Mouse (Mus musculus): ENCODE measurements around the gene Dnaaf2. TPM values are rescaled to one million over a fixed set of nuclear protein-coding genes. Genes with fewer than 3 reads are reported as not detected.

Dnaaf2 gene
- total and polyA plus RNA-seq, 3 experiments: 0.50 to 0.94 (median 0.80) TPM

GRCm38 (mm10) chr12:69147166-69147735 is 51.0 kb downstream of the Dnaaf2 start:
- Histone ChIP-seq H3K27ac (peak overlapping the region; percentile 43), H3K27me3 (ENCODE audit: control insufficient read depth, insufficient read depth, low read length) (no peaks in the 10 kb centered on the region), H3K4me3 (no peak overlapping the region), H3K36me3 (ENCODE audit: control insufficient read depth, insufficient read depth, low read length) (no peaks in the 10 kb centered on the region), H3K79me2 (replicated peaks; ENCODE audit: control insufficient read depth, insufficient read depth, low read length) (no peaks in the 10 kb centered on the region), H3K4me1 (ENCODE audit: control insufficient read depth, insufficient read depth, low read length) (no peaks in the 10 kb centered on the region), H3K9ac (ENCODE audit: low read depth, low read length) (no peak overlapping the region)
- peak in 1 of 2 experiments; percentile 21 for DNase-seq
- no peak for TF ChIP-seq EP300 (IDR thresholded peaks at IDR 0.05; ENCODE audit: insufficient read depth, low read depth, low read length)
- no peak for TF ChIP-seq CTCF (IDR thresholded peaks at IDR 0.05)
- no peak for TF ChIP-seq POLR2A (IDR thresholded peaks at IDR 0.05; ENCODE audit: insufficient read depth, low read depth, low read length)
- 65% methylated on average over 5 of the region's 5 CpGs for WGBS
- intact Hi-C loops (cut with DNase I): no loop called here

GRCm38 (mm10) chr12:69143460-69143859 is 54.8 kb downstream of the Dnaaf2 start:
- Histone ChIP-seq H3K27me3 (ENCODE audit: control insufficient read depth, insufficient read depth, low read length) (no peaks in the 10 kb centered on the region), H3K4me3 (no peak overlapping the region), H3K79me2 (replicated peaks; ENCODE audit: control insufficient read depth, insufficient read depth, low read length) (no peaks in the 10 kb centered on the region), H3K9ac (ENCODE audit: low read depth, low read length) (no peak overlapping the region), H3K27ac (no peak overlapping the region), H3K4me1 (ENCODE audit: control insufficient read depth, insufficient read depth, low read length) (no peaks in the 10 kb centered on the region), H3K36me3 (ENCODE audit: control insufficient read depth, insufficient read depth, low read length) (no peaks in the 10 kb centered on the region)
- 90% methylated on average over 6 of the region's 6 CpGs for WGBS
- TF ChIP-seq EP300 (IDR thresholded peaks at IDR 0.05; ENCODE audit: insufficient read depth, low read depth, low read length): no peak
- no peak for TF ChIP-seq POLR2A (IDR thresholded peaks at IDR 0.05; ENCODE audit: insufficient read depth, low read depth, low read length)
- TF ChIP-seq CTCF (IDR thresholded peaks at IDR 0.05): no peak
- no peak for DNase-seq
- intact Hi-C loops (cut with DNase I): no loop called here

- Histone ChIP-seq H3K9ac (ENCODE audit: low read depth, low read length) (no peak overlapping the region), H3K27me3 (ENCODE audit: control insufficient read depth, insufficient read depth, low read length) (no peaks in the 10 kb centered on the region), H3K27ac (no peak overlapping the region), H3K36me3 (ENCODE audit: control insufficient read depth, insufficient read depth, low read length) (no peaks in the 10 kb centered on the region), H3K4me3 (no peak overlapping the region), H3K79me2 (replicated peaks; ENCODE audit: control insufficient read depth, insufficient read depth, low read length) (no peaks in the 10 kb centered on the region), H3K4me1 (ENCODE audit: control insufficient read depth, insufficient read depth, low read length) (no peaks in the 10 kb centered on the region)
- DNase-seq: no peak
- WGBS: 79% methylated on average over 7 of the region's 7 CpGs
- no peak for TF ChIP-seq EP300 (IDR thresholded peaks at IDR 0.05; ENCODE audit: insufficient read depth, low read depth, low read length)
- no peak for TF ChIP-seq CTCF (IDR thresholded peaks at IDR 0.05)
- TF ChIP-seq POLR2A (IDR thresholded peaks at IDR 0.05; ENCODE audit: insufficient read depth, low read depth, low read length): no peak
- intact Hi-C loops (cut with DNase I): no loop called here
These were observed 58.4 kb downstream of the Dnaaf2 start for GRCm38 (mm10) chr12:69139841-69140240.

GRCm38 (mm10) chr12:69139201-69139600 is 59.0 kb downstream of the Dnaaf2 start:
- intact Hi-C loops (cut with DNase I): no loop called here
- TF ChIP-seq POLR2A (IDR thresholded peaks at IDR 0.05; ENCODE audit: insufficient read depth, low read depth, low read length) (no peak), CTCF (IDR thresholded peaks at IDR 0.05) (no peak), EP300 (IDR thresholded peaks at IDR 0.05; ENCODE audit: insufficient read depth, low read depth, low read length) (no peak)

More at GRCm38 (mm10) chr12:69139201-69139600, 59.0 kb downstream of the Dnaaf2 start:
- Histone ChIP-seq H3K36me3 (ENCODE audit: control insufficient read depth, insufficient read depth, low read length) (no peaks in the 10 kb centered on the region), H3K27me3 (ENCODE audit: control insufficient read depth, insufficient read depth, low read length) (no peaks in the 10 kb centered on the region), H3K4me3 (no peak overlapping the region), H3K4me1 (ENCODE audit: control insufficient read depth, insufficient read depth, low read length) (no peaks in the 10 kb centered on the region), H3K79me2 (replicated peaks; ENCODE audit: control insufficient read depth, insufficient read depth, low read length) (no peaks in the 10 kb centered on the region), H3K9ac (ENCODE audit: low read depth, low read length) (no peak overlapping the region), H3K27ac (no peak overlapping the region)
- 86% methylated on average over 3 of the region's 3 CpGs for WGBS
- no peak for DNase-seq

Small RNA genes within 50 kb of the gene (microRNA-seq; reads per million reads assigned to microRNA genes)
- gene Gm47287 (0 reads per million in 2 experiments), gene Gm47295 (0.39 to 1.1 reads per million in 2 experiments)

Other genes starting within 250 kb of the Dnaaf2 start
- 1,000 to 10,000 TPM; 1,353 to 1,535 TPM for gene Rps29, start 39.2 kb downstream of the Dnaaf2 start, total RNA-seq (2021)
- 945 and 1,207 TPM in 2 replicates for gene Rps29, start 39.2 kb downstream of the Dnaaf2 start, polyA plus RNA-seq (2012; rRNA removed)
- gene Lrr1, start 29.6 kb downstream of the Dnaaf2 start, total RNA-seq (2021): not detected
- gene Lrr1, start 29.6 kb downstream of the Dnaaf2 start, polyA plus RNA-seq (2012; rRNA removed): not detected in 2 replicates
- gene Rpl36al, start 14.3 kb downstream of the Dnaaf2 start, total RNA-seq (2021): 100 to 1,000 TPM; 196 to 230 TPM
- gene Rpl36al, start 14.3 kb downstream of the Dnaaf2 start, polyA plus RNA-seq (2012; rRNA removed): 91.2 and 92.2 TPM in 2 replicates
- 10 to 100 TPM; 18.9 to 19.2 TPM for gene Mgat2, start 14.3 kb downstream of the Dnaaf2 start, total RNA-seq (2021)
- gene Mgat2, start 14.3 kb downstream of the Dnaaf2 start, polyA plus RNA-seq (2012; rRNA removed): 6.5 and 10.6 TPM in 2 replicates
- 1 to 10 TPM; 2.2 to 3.1 TPM for gene Gm49383, start 1.3 kb downstream of the Dnaaf2 start, total RNA-seq (2021)
- gene Gm49383, start 1.3 kb downstream of the Dnaaf2 start, polyA plus RNA-seq (2012; rRNA removed): 1.00 and 2.1 TPM in 2 replicates
- 1 to 10 TPM; 1.7 to 1.8 TPM for gene Gm49384, start 5.8 kb upstream of the Dnaaf2 start, total RNA-seq (2021)
- gene Gm49384, start 5.8 kb upstream of the Dnaaf2 start, polyA plus RNA-seq (2012; rRNA removed): not detected in 2 replicates
- under 1 TPM; 0.27 to 0.63 TPM for gene Pole2, start 29.8 kb upstream of the Dnaaf2 start, total RNA-seq (2021)
- 1.00 and 1.4 TPM in 2 replicates for gene Pole2, start 29.8 kb upstream of the Dnaaf2 start, polyA plus RNA-seq (2012; rRNA removed)
- 10 to 100 TPM; 34.6 to 38.7 TPM for gene Klhdc1, start 42.7 kb upstream of the Dnaaf2 start, total RNA-seq (2021)
- gene Klhdc1, start 42.7 kb upstream of the Dnaaf2 start, polyA plus RNA-seq (2012; rRNA removed): 10.2 and 10.5 TPM in 2 replicates
- gene Klhdc2, start 98.3 kb upstream of the Dnaaf2 start, total RNA-seq (2021): 100 to 1,000 TPM in 1 of 2 experiments, 10 to 100 TPM in 1; 93.1 to 114 TPM
- gene Klhdc2, start 98.3 kb upstream of the Dnaaf2 start, polyA plus RNA-seq (2012; rRNA removed): 46.7 and 81.4 TPM in 2 replicates
- 10 to 100 TPM; 21.9 to 22.7 TPM for gene Nemf, start 158.7 kb upstream of the Dnaaf2 start, total RNA-seq (2021)
- 3.8 and 10.5 TPM in 2 replicates for gene Nemf, start 158.7 kb upstream of the Dnaaf2 start, polyA plus RNA-seq (2012; rRNA removed)
- 10 to 100 TPM; 35.0 to 38.7 TPM for gene Arf6, start 173.7 kb upstream of the Dnaaf2 start, total RNA-seq (2021)
- 30.3 and 32.9 TPM in 2 replicates for gene Arf6, start 173.7 kb upstream of the Dnaaf2 start, polyA plus RNA-seq (2012; rRNA removed)
- under 1 TPM; 0.39 to 0.84 TPM for gene Gm9887, start 174.0 kb upstream of the Dnaaf2 start, total RNA-seq (2021)
- 0.80 TPM in 1 of 2 replicates, not detected in the other for gene Gm9887, start 174.0 kb upstream of the Dnaaf2 start, polyA plus RNA-seq (2012; rRNA removed)